Mouse (Mus musculus) thymus, postnatal 4 days (tissue): ENCODE measurements around the gene Ccdc142.
A peak's percentile ranks its signal among the peaks of the same experiment; 100 is the strongest.

Source experiments
- DNase-seq: peaks from one replicate; pipeline ENCODE4 v3.0.0; 2021

Gene Ccdc142

GRCm38 (mm10) chr6:83142211-83142731, 40.9 kb downstream of the Ccdc142 start:
- peak; percentile 63 for DNase-seq

- no peak for DNase-seq
Observed at GRCm38 (mm10) chr6:83142886-83143285, 41.5 kb downstream of the Ccdc142 start.

GRCm38 (mm10) chr6:83145209-83145608, 43.8 kb downstream of the Ccdc142 start:
- no peak for DNase-seq

GRCm38 (mm10) chr6:83145805-83146204, 44.4 kb downstream of the Ccdc142 start:
- no peak for DNase-seq

GRCm38 (mm10) chr6:83147280-83147679, 45.9 kb downstream of the Ccdc142 start:
- no peak for DNase-seq

- no peak for DNase-seq
Observed at GRCm38 (mm10) chr6:83151721-83152120, 50.3 kb downstream of the Ccdc142 start.

- no peak for DNase-seq
Observed at GRCm38 (mm10) chr6:83153038-83153437, 51.6 kb downstream of the Ccdc142 start.

- DNase-seq: no peak
Observed at GRCm38 (mm10) chr6:83153485-83153884, 52.1 kb downstream of the Ccdc142 start.

GRCm38 (mm10) chr6:83155552-83156238, 54.3 kb downstream of the Ccdc142 start:
- DNase-seq: peak; percentile 46

- peak; percentile 69 for DNase-seq
Observed at GRCm38 (mm10) chr6:83156259-83156684, 54.9 kb downstream of the Ccdc142 start, which contains the start of the genes Wdr54 and 1700003E16Rik. TSS of gene Wdr54 (minus strand) at chr6:83156397. TSS of gene 1700003E16Rik (plus strand) at chr6:83156404.
